In genomic region chr2:56114469-56114868, GRCm38 (mm10) we compare ENCODE assay signal across 9 mouse cellular contexts.
DNase-seq lines count a peak whose midpoint lies in the region; ATAC-seq lines count a peak whose summit lies in the region.
"Had no signal": no experiment of that assay in that cellular context is flagged by ENCODE, and none has a peak within 500 bp of the region (broad histone marks: within the 10 kb centered on the region; RNA-seq: fewer than 3 reads in every experiment).

No protein-coding gene starts in this region.

- H3K4me3 ChIP-seq in intestine, embryonic 16.5 days (ENCODE audit: low read length), result no peak overlapping the region
- no peak overlapping the region for H3K4me3 ChIP-seq in midbrain, embryonic 12.5 days

- WGBS in intestine, embryonic 16.5 days, result 19% methylated on average over 3 of the region's 3 CpGs
- 26% methylated on average over 3 of the region's 3 CpGs for WGBS in midbrain, embryonic 12.5 days

- H3K4me2 ChIP-seq in intestine, embryonic 16.5 days (ENCODE audit: low read depth, low read length), result no peak overlapping the region
- H3K4me2 ChIP-seq in midbrain, embryonic 12.5 days (replicated peaks), result no peak overlapping the region

- no peak overlapping the region for H3K9ac ChIP-seq in intestine, embryonic 16.5 days (ENCODE audit: low read depth, low read length)
- H3K9ac ChIP-seq in midbrain, embryonic 12.5 days (replicated peaks), result no peak overlapping the region

- DNase-seq in kidney, adult 9 months, result peak; percentile 44
- DNase-seq in kidney, adult 18-20 months, result no peak
- DNase-seq in MN1 (ENCODE audit: low spot score), result peak; percentile 69
- DNase-seq in embryo, embryonic 10.5 days (ENCODE audit: low spot score), result peak; percentile 75
- no peak for DNase-seq in testis, postnatal 10 days (ENCODE audit: low spot score)
- no peak for DNase-seq in yolk sac, embryonic 10.5 days (ENCODE audit: low spot score)

- H3K4me1 ChIP-seq in intestine, embryonic 16.5 days (ENCODE audit: control insufficient read depth, insufficient read depth, low read length), result no peaks in the 10 kb centered on the region
- no peaks in the 10 kb centered on the region for H3K4me1 ChIP-seq in midbrain, embryonic 12.5 days

- ATAC-seq in intestine, embryonic 16.5 days, result peak; percentile 76; the same call in 1 of the 2 replicates
- peak; percentile 73; the same call in 1 of the 2 replicates for ATAC-seq in midbrain, embryonic 12.5 days (ENCODE audit: low FRiP score, low read depth)

- no peaks in the 10 kb centered on the region for H3K27me3 ChIP-seq in intestine, embryonic 16.5 days (replicated peaks; ENCODE audit: control insufficient read depth, insufficient read depth, low read length)
- peaks cover 16% of the 10 kb centered on the region for H3K27me3 ChIP-seq in midbrain, embryonic 12.5 days

- no peaks in the 10 kb centered on the region for H3K9me3 ChIP-seq in intestine, embryonic 16.5 days (ENCODE audit: control insufficient read depth, low read length)
- H3K9me3 ChIP-seq in midbrain, embryonic 12.5 days, result no peaks in the 10 kb centered on the region

- H3K36me3 ChIP-seq in intestine, embryonic 16.5 days (ENCODE audit: control insufficient read depth, insufficient read depth, low read length), result no peaks in the 10 kb centered on the region
- H3K36me3 ChIP-seq in midbrain, embryonic 12.5 days, result no peaks in the 10 kb centered on the region

- H3K27ac ChIP-seq in intestine, embryonic 16.5 days (ENCODE audit: low read length), result no peak overlapping the region
- H3K27ac ChIP-seq in midbrain, embryonic 12.5 days (replicated peaks), result no peak overlapping the region
- H3K27ac ChIP-seq: macrophage had no signal

Comparison
In these comparisons a context has a peak if more than half of its experiments do, and no peak if none do; other contexts are left out.
1. DNase-seq: peak in kidney, adult 9 months (single experiment), MN1 (single experiment) and embryo, embryonic 10.5 days (single experiment); none in kidney, adult 18-20 months (single experiment), testis, postnatal 10 days (single experiment) and yolk sac, embryonic 10.5 days (single experiment).